Mouse (Mus musculus): ENCODE measurements at regions not wholly inside any gene's neighbourhood (a gene's known extent, or its start where the extent isn't known, plus 50 kb on each side); places are given as distances from the start of the nearest gene placed in this dataset.

DNA sequence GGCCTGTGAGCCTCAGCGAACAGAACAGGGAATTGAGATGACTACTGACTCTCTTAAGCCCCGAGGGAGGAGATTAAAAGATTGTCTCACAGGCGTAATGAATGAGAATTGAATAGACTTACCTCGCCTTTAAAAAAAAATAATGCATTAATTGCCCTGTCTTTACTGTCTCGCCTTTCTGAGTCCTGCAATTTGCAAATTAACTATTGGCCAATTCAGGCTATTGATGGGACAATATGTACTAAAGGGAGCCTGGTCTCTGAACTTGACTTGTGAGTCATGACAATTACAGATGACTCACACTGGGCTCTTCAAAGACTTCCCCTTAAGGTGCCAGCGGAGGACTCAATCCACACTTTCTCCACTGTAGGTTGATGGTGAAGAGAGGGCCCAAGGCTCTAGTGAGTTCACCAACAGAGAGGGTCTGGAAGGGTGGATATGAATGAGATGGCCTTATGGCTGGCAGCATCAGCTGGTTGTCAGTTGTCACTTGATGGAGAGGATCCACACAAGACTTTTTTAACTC, 109.1 kb downstream of the Trib2 start:
- TF ChIP-seq CTCF (IDR thresholded peaks at IDR 0.05; ENCODE audit: insufficient read depth, low read depth, low read length) (no peak), POLR2A (IDR thresholded peaks at IDR 0.05; ENCODE audit: insufficient read depth, low read depth, low read length) (no peak)
